Mouse (Mus musculus) right cerebral cortex, postnatal 4 days (tissue): ENCODE data around the gene Cfap97.
"Not testable (repeated sequence)": the region's sequence is repeated elsewhere in the genome, so short reads cannot be mapped to it uniquely, and the experiment has no call there.

Experiments used
- DNase-seq: peaks from one replicate; pipeline ENCODE4 v3.0.0-alpha.2; 2022

Gene Cfap97

DNA sequence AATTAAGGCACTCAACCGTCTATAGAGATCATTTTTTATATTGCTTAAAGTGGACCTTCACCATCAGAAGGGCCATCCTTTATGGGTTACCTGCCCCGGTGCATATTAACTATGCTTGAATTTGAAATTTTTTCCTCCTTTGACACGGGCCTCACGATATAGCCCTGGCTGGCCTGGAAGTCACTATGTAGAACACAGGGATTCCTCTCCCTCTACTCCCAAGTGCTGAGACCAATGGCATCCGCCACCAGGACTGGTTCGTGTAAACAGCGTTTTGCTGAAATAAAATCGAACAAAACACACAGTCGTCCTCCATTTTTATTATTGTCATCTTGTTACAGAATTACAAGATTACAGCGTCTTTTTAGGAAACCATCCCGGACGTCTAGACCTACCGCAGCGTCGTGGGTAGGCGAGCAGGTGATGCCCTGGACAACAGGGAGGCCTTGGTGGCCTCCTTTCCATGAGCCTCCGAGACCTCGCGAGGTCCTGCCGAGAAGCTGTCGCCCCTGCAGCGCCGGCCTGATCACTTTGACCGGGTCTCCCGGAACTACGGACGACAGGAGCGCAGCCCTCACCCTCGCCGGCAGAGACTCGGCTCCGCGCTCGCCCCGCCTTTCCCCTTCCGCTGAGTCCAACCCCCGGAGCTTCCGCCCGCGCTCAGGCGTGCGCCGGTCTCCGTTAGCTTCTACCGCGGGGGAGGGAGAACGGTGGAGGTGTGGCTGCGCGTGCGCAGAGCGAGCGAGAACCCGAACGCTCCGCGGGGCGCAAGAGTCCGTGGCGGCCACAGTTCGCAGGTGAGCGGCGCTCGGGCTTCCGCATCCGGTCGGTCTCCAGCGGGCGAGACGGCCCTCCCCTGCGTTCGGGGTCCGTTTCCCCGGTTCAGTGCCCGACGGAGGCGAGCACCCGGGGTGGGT, 11.6 kb downstream of the Cfap97 start:
- DNase-seq: peak; percentile 93

GRCm38 (mm10) chr8:46163870-46164190, 12.3 kb downstream of the Cfap97 start:
- no peak for DNase-seq

GRCm38 (mm10) chr8:46173651-46174050, 22.1 kb downstream of the Cfap97 start:
- no peak for DNase-seq

DNA sequence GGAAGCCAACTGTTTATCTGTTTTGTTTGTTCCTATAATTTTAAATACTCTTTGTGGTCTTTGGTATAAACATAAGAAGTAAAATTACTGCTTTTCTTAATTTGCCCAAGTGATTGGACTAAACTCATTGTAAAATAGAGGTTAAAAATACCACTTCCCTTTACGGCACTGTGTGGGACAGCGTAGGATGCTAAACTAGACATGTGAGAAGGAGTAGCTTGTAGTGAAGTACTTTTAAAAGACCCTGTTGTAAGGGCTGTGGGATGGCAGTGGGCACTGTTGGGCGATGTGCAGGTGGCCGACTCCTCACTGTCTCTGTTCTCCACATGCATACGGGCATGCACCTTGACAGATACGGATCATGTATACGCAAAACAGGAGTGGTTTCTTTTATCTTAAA, 28.6 kb downstream of the Cfap97 start:
- no peak for DNase-seq

GRCm38 (mm10) chr8:46185361-46185760, 33.8 kb downstream of the Cfap97 start:
- peak; percentile 75 for DNase-seq

DNA sequence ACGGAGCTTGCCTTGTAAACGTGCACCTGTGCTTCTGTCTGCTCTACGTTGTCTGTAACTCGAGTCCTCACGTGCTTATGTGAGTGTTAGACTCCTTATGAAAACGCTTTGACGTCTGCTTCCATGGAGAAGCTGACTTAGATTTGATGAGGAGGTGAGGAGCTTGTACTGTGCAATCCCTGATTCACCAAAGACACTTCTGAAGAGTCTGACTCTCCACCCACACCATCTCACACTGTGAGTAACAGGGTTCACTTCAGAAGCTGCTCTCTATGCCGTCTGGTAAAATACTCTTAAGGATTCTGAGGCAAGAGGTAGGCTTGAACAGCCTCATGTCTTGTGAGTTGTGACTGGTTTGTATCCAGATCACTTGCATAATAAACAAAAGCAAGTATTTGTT, 41.5 kb downstream of the Cfap97 start:
- DNase-seq: no peak

DNA sequence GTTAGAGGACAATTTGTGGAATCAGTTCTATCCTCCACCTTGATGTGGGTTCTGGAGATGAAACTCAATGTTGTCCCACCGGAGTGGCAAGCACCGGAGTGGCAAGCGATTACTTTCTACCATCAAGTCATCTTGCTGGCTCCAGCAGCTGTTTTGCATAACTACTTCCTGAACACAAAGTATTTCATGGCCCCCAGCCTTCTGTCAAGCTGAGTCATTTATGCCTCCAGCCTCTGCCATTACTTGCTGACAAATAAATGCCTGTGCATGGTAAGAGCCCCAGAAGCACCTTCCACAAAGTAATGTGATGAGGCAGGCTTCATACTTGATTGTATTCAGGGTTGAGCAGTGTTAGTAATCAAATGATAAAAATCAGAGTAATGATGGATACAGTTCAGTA, 45.3 kb downstream of the Cfap97 start:
- no peak for DNase-seq

GRCm38 (mm10) chr8:46197673-46198072, 46.1 kb downstream of the Cfap97 start:
- no peak for DNase-seq

DNA sequence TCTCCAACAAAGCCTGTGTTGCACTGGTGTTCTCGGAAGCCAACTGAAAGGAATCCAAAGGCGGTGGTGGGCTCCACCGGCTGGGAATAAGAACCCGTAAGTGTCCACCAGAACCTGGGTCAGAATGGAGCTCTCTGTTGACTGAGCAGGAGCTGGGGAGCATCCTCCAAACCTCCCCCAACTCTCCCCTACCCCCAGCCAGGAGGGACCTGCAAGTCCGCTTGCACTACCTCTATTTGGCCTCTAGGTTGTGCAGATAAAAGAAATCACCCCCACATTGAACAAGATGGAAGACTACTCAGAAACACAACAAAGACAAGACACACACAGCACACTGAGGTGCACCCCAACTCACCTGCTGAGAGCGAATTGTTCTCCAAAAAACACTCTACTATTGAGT, 50.8 kb downstream of the Cfap97 start:
- no peak for DNase-seq

DNA sequence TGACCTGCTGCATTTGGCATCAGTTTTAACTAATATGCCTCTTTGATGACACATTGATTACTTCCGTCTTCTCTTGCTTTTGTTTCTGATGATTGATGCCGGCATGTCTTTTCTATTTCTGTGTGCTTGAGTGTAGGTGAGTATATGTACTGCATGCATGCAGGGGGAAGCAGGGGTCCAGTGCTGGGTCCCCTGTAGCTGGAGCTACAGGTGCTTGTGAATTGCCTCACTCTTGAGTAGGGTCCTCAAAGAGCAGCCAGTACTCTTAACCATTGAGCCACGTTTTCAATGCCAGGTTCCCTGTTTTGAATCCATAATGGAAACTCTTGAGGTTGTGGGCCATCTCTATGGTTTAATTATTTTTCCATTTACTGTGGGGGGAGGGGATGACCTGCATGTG, 52.7 kb downstream of the Cfap97 start:
- no peak for DNase-seq

GRCm38 (mm10) chr8:46204974-46205640, 53.5 kb downstream of the Cfap97 start:
- DNase-seq: no peak

GRCm38 (mm10) chr8:46206107-46206506, 54.5 kb downstream of the Cfap97 start:
- DNase-seq: no peak

- DNase-seq: peak; percentile 49
Measured at GRCm38 (mm10) chr8:46208354-46208753, 56.8 kb downstream of the Cfap97 start.

GRCm38 (mm10) chr8:46209057-46209456, 57.5 kb downstream of the Cfap97 start:
- DNase-seq: no peak

- peak; percentile 99 for DNase-seq
Measured at GRCm38 (mm10) chr8:46210404-46211315, 59.1 kb downstream of the Cfap97 start, which contains the start of gene Slc25a4. TSS of gene Slc25a4 (minus strand) at chr8:46211284.

DNA sequence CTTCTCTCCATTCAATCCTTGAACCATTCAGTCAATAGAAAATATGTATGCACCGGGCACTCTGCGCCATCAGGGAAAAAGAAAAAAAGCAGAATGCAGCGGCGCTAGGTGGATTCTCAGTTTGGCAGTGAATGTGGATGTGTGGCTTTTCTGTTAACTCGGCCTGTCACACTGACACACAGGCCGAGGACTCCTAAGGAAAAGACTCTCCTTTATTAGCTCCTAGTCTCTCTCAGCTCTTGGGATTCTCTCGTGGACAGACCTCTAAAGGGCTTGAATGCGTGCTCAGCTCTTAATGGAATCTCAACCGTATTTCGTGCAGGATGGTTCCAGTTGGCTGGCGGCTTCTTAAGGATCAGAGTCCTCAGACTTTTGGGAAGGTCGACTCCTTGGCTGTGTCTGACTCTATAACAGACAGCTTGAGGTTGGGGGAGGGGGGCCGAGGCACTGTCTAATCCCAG, 60.1 kb downstream of the Cfap97 start:
- DNase-seq: peak; percentile 25

- peak; percentile 38 for DNase-seq
Measured at GRCm38 (mm10) chr8:46212194-46212593, 60.6 kb downstream of the Cfap97 start.

DNA sequence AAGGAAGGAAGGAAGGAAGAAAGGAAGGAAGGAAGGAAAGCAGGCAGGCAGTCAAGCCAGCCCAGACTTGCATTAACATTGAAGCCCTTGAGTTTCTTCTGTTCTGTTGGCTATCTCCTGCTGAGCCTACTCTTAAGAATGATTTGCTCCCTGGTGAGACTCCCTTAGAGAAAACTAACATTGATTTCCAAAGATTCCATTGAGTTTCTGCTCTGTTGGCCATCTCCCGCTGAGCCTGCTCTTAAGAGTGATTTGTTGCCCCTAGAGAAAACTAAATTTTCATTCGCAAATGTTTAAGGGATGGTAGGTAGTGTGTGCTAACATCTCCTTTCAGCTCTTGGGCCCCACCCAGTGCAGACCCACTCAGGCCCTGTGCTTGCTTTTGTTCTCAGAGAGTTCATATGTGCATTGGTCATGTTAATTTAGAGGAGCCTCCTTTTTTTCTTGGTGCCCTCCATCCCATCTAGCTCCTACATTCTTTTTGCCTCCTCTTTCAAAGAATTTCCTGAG, 62.5 kb downstream of the Cfap97 start:
- DNase-seq: no peak

- peak; percentile 64 for DNase-seq
Measured at GRCm38 (mm10) chr8:46216838-46217237, 65.3 kb downstream of the Cfap97 start.

GRCm38 (mm10) chr8:46220566-46220965, 69.0 kb downstream of the Cfap97 start:
- no peak for DNase-seq

- no peak for DNase-seq
Measured at GRCm38 (mm10) chr8:46225501-46225900, 73.9 kb downstream of the Cfap97 start.

DNA sequence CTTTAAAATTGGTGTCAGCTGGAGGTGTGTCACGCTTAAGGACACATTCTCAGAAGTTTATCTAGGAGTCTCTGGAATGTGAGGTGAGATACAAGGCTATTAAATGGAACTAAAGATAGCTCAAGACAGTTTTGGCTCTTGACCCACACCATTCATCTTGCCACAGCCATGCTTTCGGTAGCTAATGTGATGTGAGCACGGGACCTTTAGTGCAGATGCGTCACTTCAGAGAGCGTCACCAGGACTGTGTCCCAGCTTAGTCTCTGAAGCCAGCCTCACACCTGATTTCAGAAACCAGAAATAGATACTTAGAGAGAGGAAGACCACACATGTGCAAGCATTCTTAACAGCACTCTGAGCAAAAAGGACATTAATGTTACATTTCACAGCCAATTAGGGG, 75.1 kb downstream of the Cfap97 start:
- no peak for DNase-seq

GRCm38 (mm10) chr8:46231968-46232367, 80.4 kb downstream of the Cfap97 start:
- DNase-seq: not testable (repeated sequence)
